9 mouse cellular contexts compared by ENCODE assay signal in genomic region chr16:87712986-87713693, GRCm38 (mm10). TPM values are rescaled to one million over a fixed set of nuclear protein-coding genes. Genes with fewer than 3 reads are reported as not detected.
DNase-seq lines count a peak whose midpoint lies in the region; ATAC-seq lines count a peak whose summit lies in the region.
"Had no signal": no experiment of that assay in that cellular context is flagged by ENCODE, and none has a peak within 500 bp of the region (broad histone marks: within the 10 kb centered on the region; RNA-seq: fewer than 3 reads in every experiment).

No protein-coding gene starts in this region.

- 0 out of 2 replicates have a peak, but pooled peaks have one; percentile 29 for ATAC-seq in midbrain, embryonic 12.5 days (ENCODE audit: low FRiP score, low read depth)
- no peak for ATAC-seq in midbrain, embryonic 16.5 days
- ATAC-seq in liver, embryonic 11.5 days (replicated peaks; ENCODE audit: low FRiP score): peak; percentile 95

- H3K4me2 ChIP-seq in midbrain, embryonic 12.5 days (replicated peaks): no peak overlapping the region
- H3K4me2 ChIP-seq in midbrain, embryonic 16.5 days (ENCODE audit: low read length): no peak overlapping the region
- peak overlapping the region; percentile 47 for H3K4me2 ChIP-seq in liver, embryonic 11.5 days
- H3K4me2 ChIP-seq: neural tube, embryonic 12.5 days had no signal

- H3K27ac ChIP-seq in midbrain, embryonic 12.5 days (replicated peaks): no peak overlapping the region
- H3K27ac ChIP-seq in midbrain, embryonic 16.5 days (ENCODE audit: low read length): no peak overlapping the region
- H3K27ac ChIP-seq in heart, embryonic 10.5 days: peak overlapping the region; percentile 60; the same call in 1 of the 2 replicates
- peak overlapping the region; percentile 60 for H3K27ac ChIP-seq in liver, embryonic 11.5 days (ENCODE audit: low read depth, low read length)
- no peak overlapping the region for H3K27ac ChIP-seq in midbrain, embryonic 10.5 days (replicated peaks)
- H3K27ac ChIP-seq: neural tube, embryonic 12.5 days had no signal

- no peak overlapping the region for H3K9ac ChIP-seq in midbrain, embryonic 12.5 days (replicated peaks)
- H3K9ac ChIP-seq in midbrain, embryonic 16.5 days (ENCODE audit: low read depth, low read length): no peak overlapping the region
- peak overlapping the region; percentile 31; the same call in 1 of the 2 replicates for H3K9ac ChIP-seq in liver, embryonic 11.5 days (ENCODE audit: low read depth, low read length)
- H3K9ac ChIP-seq: neural tube, embryonic 12.5 days had no signal

- H3K4me1 ChIP-seq in midbrain, embryonic 12.5 days: peaks cover 13% of the 10 kb centered on the region
- H3K4me1 ChIP-seq in midbrain, embryonic 16.5 days (ENCODE audit: control insufficient read depth, insufficient read depth, low read length): peaks cover 3% of the 10 kb centered on the region
- peaks cover 63% of the 10 kb centered on the region for H3K4me1 ChIP-seq in heart, embryonic 10.5 days
- H3K4me1 ChIP-seq in liver, embryonic 11.5 days (replicated peaks; ENCODE audit: control insufficient read depth, insufficient read depth, low read length): peaks cover 44% of the 10 kb centered on the region
- H3K4me1 ChIP-seq in midbrain, embryonic 10.5 days: peaks cover 15% of the 10 kb centered on the region

- no peaks in the 10 kb centered on the region for H3K9me3 ChIP-seq in midbrain, embryonic 12.5 days
- H3K9me3 ChIP-seq in midbrain, embryonic 16.5 days (replicated peaks; ENCODE audit: control insufficient read depth, low read length, poor library complexity, severe bottlenecking): no peaks in the 10 kb centered on the region
- no peaks in the 10 kb centered on the region for H3K9me3 ChIP-seq in heart, embryonic 10.5 days
- H3K9me3 ChIP-seq in liver, embryonic 11.5 days (ENCODE audit: control insufficient read depth, low read length): no peaks in the 10 kb centered on the region
- no peaks in the 10 kb centered on the region for H3K9me3 ChIP-seq in midbrain, embryonic 10.5 days (replicated peaks)
- H3K9me3 ChIP-seq: neural tube, embryonic 12.5 days had no signal

- no peak overlapping the region for H3K4me3 ChIP-seq in midbrain, embryonic 12.5 days
- H3K4me3 ChIP-seq in midbrain, embryonic 16.5 days (ENCODE audit: low read depth, low read length): no peak overlapping the region
- H3K4me3 ChIP-seq in heart, embryonic 10.5 days: no peak overlapping the region
- H3K4me3 ChIP-seq in liver, embryonic 11.5 days (ENCODE audit: low read depth, low read length): 0 out of 2 replicates have a peak overlapping the region, but pooled peaks have one; percentile 7
- no peak overlapping the region for H3K4me3 ChIP-seq in midbrain, embryonic 10.5 days
- H3K4me3 ChIP-seq: neural tube, embryonic 12.5 days had no signal

- DNase-seq in heart, embryonic 10.5 days (ENCODE audit: low spot score): peak; percentile 77
- DNase-seq in liver, embryonic 11.5 days (ENCODE audit: low spot score): peak; percentile 56
- DNase-seq in spleen, postnatal 36 days (ENCODE audit: low spot score in 2 of 2): peak; percentile 52 to 67
- no peak for DNase-seq in Muller cell, postnatal 12 days (ENCODE audit: inconsistent ontology term)
- DNase-seq in cerebellum, adult 9-11 months: no peak
- DNase-seq in midbrain, embryonic 10.5 days (ENCODE audit: low spot score): no peak

- H3K27me3 ChIP-seq in midbrain, embryonic 12.5 days: no peaks in the 10 kb centered on the region
- H3K27me3 ChIP-seq in midbrain, embryonic 16.5 days (ENCODE audit: control insufficient read depth, insufficient read depth, low read depth, low read length): no peaks in the 10 kb centered on the region
- H3K27me3 ChIP-seq in heart, embryonic 10.5 days (ENCODE audit: insufficient read depth, poor library complexity, severe bottlenecking): no peaks in the 10 kb centered on the region
- H3K27me3 ChIP-seq in liver, embryonic 11.5 days (replicated peaks; ENCODE audit: control insufficient read depth, insufficient read depth, low read length): no peaks in the 10 kb centered on the region
- H3K27me3 ChIP-seq in midbrain, embryonic 10.5 days (ENCODE audit: low read depth, poor library complexity, severe bottlenecking): no peaks in the 10 kb centered on the region
- H3K27me3 ChIP-seq: neural tube, embryonic 12.5 days had no signal

- 89% methylated on average over 18 of the region's 18 CpGs for WGBS in midbrain, embryonic 12.5 days
- 87% methylated on average over 18 of the region's 18 CpGs for WGBS in midbrain, embryonic 16.5 days
- 63% methylated on average over 18 of the region's 18 CpGs for WGBS in heart, embryonic 10.5 days
- WGBS in liver, embryonic 11.5 days: 50% methylated on average over 18 of the region's 18 CpGs
- 90% methylated on average over 18 of the region's 18 CpGs for WGBS in midbrain, embryonic 10.5 days

- H3K36me3 ChIP-seq in midbrain, embryonic 12.5 days: peaks cover 4% of the 10 kb centered on the region; the same call in 1 of the 2 replicates
- 0 out of 2 replicates have a peak, but pooled peaks cover 3% of the 10 kb centered on the region for H3K36me3 ChIP-seq in midbrain, embryonic 16.5 days (ENCODE audit: control insufficient read depth, insufficient read depth, low read length)
- no peaks in the 10 kb centered on the region for H3K36me3 ChIP-seq in heart, embryonic 10.5 days
- H3K36me3 ChIP-seq in liver, embryonic 11.5 days (ENCODE audit: control insufficient read depth, insufficient read depth, low read length): no peaks in the 10 kb centered on the region
- H3K36me3 ChIP-seq in midbrain, embryonic 10.5 days: peaks cover 19% of the 10 kb centered on the region

RNA-seq across cellular contexts. Expression of gene Bach1, which starts 14.4 kb away (rescaled TPM):
- 20.4 and 24.4 TPM in 2 replicates for polyA plus RNA-seq in midbrain, embryonic 12.5 days (2016; fragmentation: Nextera tagmentation; extraction: Ambion mirVana)
- 14.3 and 15.9 TPM in 2 replicates for polyA plus RNA-seq in midbrain, embryonic 16.5 days (2015; fragmentation: Nextera tagmentation; extraction: Ambion mirVana)
- polyA plus RNA-seq in heart, embryonic 10.5 days (2016; fragmentation: Nextera tagmentation; extraction: Ambion mirVana): 8.5 and 9.4 TPM in 2 replicates
- 10.6 and 11.1 TPM in 2 replicates for polyA plus RNA-seq in liver, embryonic 11.5 days (2014; fragmentation: Nextera tagmentation; extraction: Ambion mirVana)
- 12.9 and 14.4 TPM in 2 replicates for polyA plus RNA-seq in midbrain, embryonic 10.5 days (2016; fragmentation: Nextera tagmentation; extraction: Ambion mirVana)

Comparison
In these comparisons a context has a peak if more than half of its experiments do, and no peak if none do; other contexts are left out.
1. H3K27ac ChIP-seq: peak in heart, embryonic 10.5 days (single experiment) and liver, embryonic 11.5 days (single experiment); none in midbrain, embryonic 12.5 days (single experiment), midbrain, embryonic 16.5 days (single experiment) and midbrain, embryonic 10.5 days (single experiment).
2. DNase-seq: peak in heart, embryonic 10.5 days (single experiment), liver, embryonic 11.5 days (single experiment) and spleen, postnatal 36 days (2 of 2); none in Muller cell, postnatal 12 days (single experiment), cerebellum, adult 9-11 months (single experiment) and midbrain, embryonic 10.5 days (single experiment).